Mouse (Mus musculus) liver, embryonic 16.5 days (tissue): ENCODE measurements around the gene Cmah. TPM values are rescaled to one million over a fixed set of nuclear protein-coding genes. Genes with fewer than 3 reads are reported as not detected.

Experiments
- ATAC-seq: fragments of 200-750 bp; cut with Nextera tagmentation; 2 replicates; pipeline ENCODE4 v1.8.0; 2017; ENCODE audit warnings: low read depth, mild to moderate bottlenecking, moderate number of reproducible peaks, moderate library complexity
- H3K27ac ChIP-seq: fragments of 300-500 bp; sonication (generic); 2 replicates; pipeline ENCODE4 v1.5.1; 2014; ENCODE audit warnings: mild to moderate bottlenecking, low read length
- H3K27me3 ChIP-seq: fragments of 300-500 bp; sonication (generic); 2 replicates; pipeline ENCODE4 v1.6.1; 2014; ENCODE audit warnings: low read depth, low read length, mixed read lengths; ENCODE audit not compliant: control insufficient read depth, insufficient read depth
- H3K36me3 ChIP-seq: fragments of 300-500 bp; sonication (generic); 2 replicates; pipeline ENCODE4 v1.6.1; 2014; ENCODE audit warnings: mild to moderate bottlenecking; ENCODE audit not compliant: control insufficient read depth, insufficient read depth
- H3K4me1 ChIP-seq: fragments of 300-500 bp; sonication (generic); 2 replicates; pipeline ENCODE4 v1.6.1; 2014; ENCODE audit warnings: low read depth, low read length, mixed read lengths; ENCODE audit not compliant: control insufficient read depth
- H3K4me2 ChIP-seq: fragments of 300-500 bp; sonication (generic); 2 replicates; pipeline ENCODE4 v1.6.1; 2014; ENCODE audit warnings: low read depth, low read length, mixed read lengths
- H3K4me3 ChIP-seq: fragments of 300-500 bp; sonication (generic); 2 replicates; pipeline ENCODE4 v1.5.1; 2014; ENCODE audit warnings: low read depth, mild to moderate bottlenecking, low read length
- H3K9ac ChIP-seq: fragments of 300-500 bp; sonication (generic); 2 replicates; pipeline ENCODE4 v1.6.1; 2014; ENCODE audit warnings: low read depth, low read length
- H3K9me3 ChIP-seq: fragments of 300-500 bp; sonication (generic); replicated peaks from 2 replicates; pipeline ENCODE4 v1.6.1; 2016; ENCODE audit warnings: low read length; ENCODE audit not compliant: control insufficient read depth
- WGBS: fragments of 180-500 bp; shearing (Covaris S2); extraction: QIAGEN DNeasy Blood & Tissue Kit; methylation state at CpG from one replicate; pipeline ENCODE4 v1.1.7; 2014; ENCODE audit not compliant: insufficient replicate concordance; 5-methylcytosine and 5-hydroxymethylcytosine counted together
- polyA plus RNA-seq: library from polyadenylated mRNA; unstranded; fragments of >200 nt; fragmentation: Nextera tagmentation; extraction: Ambion mirVana; gene quantifications from 2 replicates; pipeline ENCODE4 v1.2.1, GENCODE M21; 2015

The Cmah gene
- polyA plus RNA-seq, 1 experiment from 2014 or later = 1.6 TPM

- H3K9ac ChIP-seq = no peak overlapping the region; the same call in 1 of the 2 replicates
Measured at GRCm38 (mm10) chr13:24418024-24418423, 90.8 kb downstream of the Cmah start.

GRCm38 (mm10) chr13:24418814-24419213, 91.6 kb downstream of the Cmah start:
- no peaks in the 10 kb centered on the region for H3K27me3 ChIP-seq
- H3K4me2 ChIP-seq = peak overlapping the region; percentile 34
- H3K4me1 ChIP-seq = peaks cover 63% of the 10 kb centered on the region
- no peak overlapping the region for H3K4me3 ChIP-seq
- H3K9me3 ChIP-seq = no peaks in the 10 kb centered on the region
- WGBS = 34% methylated on average over 4 of the region's 4 CpGs
- ATAC-seq = peak; percentile 17; the same call in 1 of the 2 replicates
- H3K27ac ChIP-seq = peak overlapping the region; percentile 88
- no peaks in the 10 kb centered on the region for H3K36me3 ChIP-seq
- H3K9ac ChIP-seq = peak overlapping the region; percentile 50

More at GRCm38 (mm10) chr13:24418024-24418423, 90.8 kb downstream of the Cmah start:
- no peak overlapping the region for H3K4me3 ChIP-seq
- WGBS = 64% methylated on average over 1 of the region's 1 CpGs
- H3K4me1 ChIP-seq = peaks cover 65% of the 10 kb centered on the region
- H3K4me2 ChIP-seq = no peak overlapping the region
- no peak for ATAC-seq
- no peaks in the 10 kb centered on the region for H3K36me3 ChIP-seq
- H3K27ac ChIP-seq = peak overlapping the region; percentile 88
- no peaks in the 10 kb centered on the region for H3K9me3 ChIP-seq
- H3K27me3 ChIP-seq = no peaks in the 10 kb centered on the region

GRCm38 (mm10) chr13:24419560-24420250, 92.5 kb downstream of the Cmah start:
- 25% methylated on average over 13 of the region's 13 CpGs for WGBS
- Histone ChIP-seq H3K4me1 (peaks cover 56% of the 10 kb centered on the region), H3K27me3 (no peaks in the 10 kb centered on the region), H3K27ac (peak overlapping the region; percentile 98), H3K9me3 (no peaks in the 10 kb centered on the region), H3K36me3 (no peaks in the 10 kb centered on the region), H3K4me3 (peak overlapping the region; percentile 43), H3K4me2 (peak overlapping the region; percentile 59), H3K9ac (peak overlapping the region; percentile 58)
- ATAC-seq = peak; percentile 95

- no peaks in the 10 kb centered on the region for H3K27me3 ChIP-seq
- 16% methylated on average over 3 of the region's 3 CpGs for WGBS
- peak; percentile 24; the same call in 1 of the 2 replicates for ATAC-seq
- H3K4me3 ChIP-seq = no peak overlapping the region
- no peaks in the 10 kb centered on the region for H3K9me3 ChIP-seq
- H3K36me3 ChIP-seq = no peaks in the 10 kb centered on the region
- peaks cover 33% of the 10 kb centered on the region for H3K4me1 ChIP-seq
- no peak overlapping the region for H3K9ac ChIP-seq
- H3K27ac ChIP-seq = peak overlapping the region; percentile 73
- no peak overlapping the region for H3K4me2 ChIP-seq
Measured at GRCm38 (mm10) chr13:24421987-24422386, 94.8 kb downstream of the Cmah start.

- ATAC-seq = no peak
- H3K27ac ChIP-seq = no peak overlapping the region
- H3K27me3 ChIP-seq = no peaks in the 10 kb centered on the region
- no peak overlapping the region for H3K4me3 ChIP-seq
- WGBS = 47% methylated on average over 5 of the region's 5 CpGs
- H3K4me1 ChIP-seq = peaks cover 7% of the 10 kb centered on the region
- H3K9ac ChIP-seq = no peak overlapping the region
- H3K36me3 ChIP-seq = no peaks in the 10 kb centered on the region
- no peaks in the 10 kb centered on the region for H3K9me3 ChIP-seq
- no peak overlapping the region for H3K4me2 ChIP-seq
Measured at GRCm38 (mm10) chr13:24430215-24430614, 103.0 kb downstream of the Cmah start.

- H3K4me1 ChIP-seq = peaks cover 7% of the 10 kb centered on the region
- H3K27ac ChIP-seq = no peak overlapping the region
- no peaks in the 10 kb centered on the region for H3K36me3 ChIP-seq
- no peak for ATAC-seq
- H3K4me2 ChIP-seq = no peak overlapping the region
- no peak overlapping the region for H3K4me3 ChIP-seq
- no peak overlapping the region for H3K9ac ChIP-seq
- 66% methylated on average over 3 of the region's 3 CpGs for WGBS
- H3K27me3 ChIP-seq = no peaks in the 10 kb centered on the region
- no peaks in the 10 kb centered on the region for H3K9me3 ChIP-seq
Measured at GRCm38 (mm10) chr13:24431593-24431992, 104.4 kb downstream of the Cmah start.

- H3K36me3 ChIP-seq = no peaks in the 10 kb centered on the region
- 50% methylated on average over 6 of the region's 6 CpGs for WGBS
- no peak for ATAC-seq
- H3K9me3 ChIP-seq = no peaks in the 10 kb centered on the region
- H3K4me2 ChIP-seq = no peak overlapping the region
- peaks cover 17% of the 10 kb centered on the region for H3K4me1 ChIP-seq
- H3K9ac ChIP-seq = no peak overlapping the region
- H3K27me3 ChIP-seq = no peaks in the 10 kb centered on the region
- H3K4me3 ChIP-seq = no peak overlapping the region
- no peak overlapping the region for H3K27ac ChIP-seq
Measured at GRCm38 (mm10) chr13:24442272-24442671, 115.1 kb downstream of the Cmah start.

GRCm38 (mm10) chr13:24443763-24444347, 116.7 kb downstream of the Cmah start:
- Histone ChIP-seq H3K4me3 (no peak overlapping the region), H3K9me3 (no peaks in the 10 kb centered on the region), H3K4me2 (no peak overlapping the region), H3K4me1 (peaks cover 17% of the 10 kb centered on the region), H3K27ac (peak overlapping the region; percentile 71), H3K27me3 (no peaks in the 10 kb centered on the region), H3K9ac (no peak overlapping the region), H3K36me3 (no peaks in the 10 kb centered on the region)
- ATAC-seq = peak; percentile 61
- 41% methylated on average over 4 of the region's 4 CpGs for WGBS

GRCm38 (mm10) chr13:24444709-24445108, 117.5 kb downstream of the Cmah start:
- Histone ChIP-seq H3K36me3 (no peaks in the 10 kb centered on the region), H3K4me1 (peaks cover 17% of the 10 kb centered on the region), H3K9ac (no peak overlapping the region), H3K9me3 (no peaks in the 10 kb centered on the region), H3K4me3 (no peak overlapping the region), H3K27me3 (no peaks in the 10 kb centered on the region), H3K27ac (peak overlapping the region; percentile 71; the same call in 1 of the 2 replicates), H3K4me2 (no peak overlapping the region)
- ATAC-seq = 0 out of 2 replicates have a peak, but pooled peaks have one; percentile 32
- 10% methylated on average over 4 of the region's 4 CpGs for WGBS
